Mouse (Mus musculus) lung, postnatal 25 days (tissue): ENCODE data around the gene Olfr1393.
"Not testable (repeated sequence)": the region's sequence is repeated elsewhere in the genome, so short reads cannot be mapped to it uniquely, and the experiment has no call there.

ENCODE experiments used
- DNase-seq: peaks from one replicate; pipeline ENCODE4 v3.0.0; 2022; ENCODE audit warnings: low spot score

Gene Olfr1393

GRCm38 (mm10) chr11:49251380-49251761, 26.7 kb upstream of the Olfr1393 start:
- no peak for DNase-seq

GRCm38 (mm10) chr11:49252048-49252447, 26.1 kb upstream of the Olfr1393 start:
- no peak for DNase-seq

- DNase-seq, result no peak
Observed at GRCm38 (mm10) chr11:49253035-49253434, 25.1 kb upstream of the Olfr1393 start.

GRCm38 (mm10) chr11:49259296-49259695, 18.8 kb upstream of the Olfr1393 start:
- DNase-seq, result no peak

- DNase-seq, result no peak
Observed at GRCm38 (mm10) chr11:49259829-49260228, 18.3 kb upstream of the Olfr1393 start.

- DNase-seq, result no peak
Observed at GRCm38 (mm10) chr11:49260598-49261312, 17.3 kb upstream of the Olfr1393 start.

- DNase-seq, result no peak
Observed at GRCm38 (mm10) chr11:49261313-49261855, 16.7 kb upstream of the Olfr1393 start.

- DNase-seq, result no peak
Observed at GRCm38 (mm10) chr11:49262286-49262685, 15.8 kb upstream of the Olfr1393 start.

- no peak for DNase-seq
Observed at GRCm38 (mm10) chr11:49263149-49263548, 15.0 kb upstream of the Olfr1393 start.

- DNase-seq, result no peak
Observed at GRCm38 (mm10) chr11:49264081-49264480, 14.0 kb upstream of the Olfr1393 start.

GRCm38 (mm10) chr11:49264622-49265021, 13.5 kb upstream of the Olfr1393 start:
- no peak for DNase-seq

- no peak for DNase-seq
Observed at GRCm38 (mm10) chr11:49265101-49265500, 13.0 kb upstream of the Olfr1393 start.

- no peak for DNase-seq
Observed at GRCm38 (mm10) chr11:49266671-49267070, 11.4 kb upstream of the Olfr1393 start.

GRCm38 (mm10) chr11:49267316-49267715, 10.8 kb upstream of the Olfr1393 start:
- DNase-seq, result no peak

- DNase-seq, result no peak
Observed at GRCm38 (mm10) chr11:49267970-49268579, 10.0 kb upstream of the Olfr1393 start.

GRCm38 (mm10) chr11:49269761-49270160, 8.3 kb upstream of the Olfr1393 start:
- no peak for DNase-seq

GRCm38 (mm10) chr11:49270368-49270767, 7.7 kb upstream of the Olfr1393 start:
- DNase-seq, result no peak

- peak; percentile 58 for DNase-seq
Observed at GRCm38 (mm10) chr11:49271334-49271733, 6.8 kb upstream of the Olfr1393 start.

- DNase-seq, result no peak
Observed at GRCm38 (mm10) chr11:49273834-49274519, 4.1 kb upstream of the Olfr1393 start.

GRCm38 (mm10) chr11:49284982-49285381, 6.9 kb downstream of the Olfr1393 start, which contains the start of gene Olfr1392:
Gene Olfr1392, plus strand, starts transcription at chr11:49285282.
- DNase-seq, result not testable (repeated sequence)

GRCm38 (mm10) chr11:49287251-49287650, 9.1 kb downstream of the Olfr1393 start:
- DNase-seq, result no peak

GRCm38 (mm10) chr11:49292777-49293176, 14.7 kb downstream of the Olfr1393 start:
- DNase-seq, result no peak

- DNase-seq, result no peak
Observed at GRCm38 (mm10) chr11:49304441-49304840, 26.3 kb downstream of the Olfr1393 start, which contains the start of gene Olfr10. Gene Olfr10, plus strand, starts transcription at chr11:49304741.
